Mouse (Mus musculus) c-Kit-positive CD71-positive TER-119-negative erythroid progenitor cells, embryonic 14.5 days (primary cell): ENCODE data around the gene Aplnr.

Source experiments
- DNase-seq: peaks from one replicate; pipeline ENCODE4 v3.0.0-alpha.2; 2013; ENCODE audit warnings: low read depth

Aplnr gene

GRCm38 (mm10) chr2:85137601-85138140 lies 1.6 kb downstream of the Aplnr start:
- DNase-seq = no peak

GRCm38 (mm10) chr2:85138143-85138542 lies 2.1 kb downstream of the Aplnr start:
- no peak for DNase-seq

- no peak for DNase-seq
These were observed 3.4 kb downstream of the Aplnr start for GRCm38 (mm10) chr2:85139393-85139792.

GRCm38 (mm10) chr2:85139846-85140245 lies 3.8 kb downstream of the Aplnr start:
- DNase-seq = no peak

- no peak for DNase-seq
These were observed 4.8 kb downstream of the Aplnr start for GRCm38 (mm10) chr2:85140833-85141232.

- DNase-seq = no peak
These were observed 8.9 kb downstream of the Aplnr start for GRCm38 (mm10) chr2:85144908-85145307.

- no peak for DNase-seq
These were observed 9.3 kb downstream of the Aplnr start for GRCm38 (mm10) chr2:85145346-85145745.

- no peak for DNase-seq
These were observed 11.5 kb downstream of the Aplnr start for GRCm38 (mm10) chr2:85147481-85147880.

- no peak for DNase-seq
These were observed 14.3 kb downstream of the Aplnr start for GRCm38 (mm10) chr2:85150373-85150772.

GRCm38 (mm10) chr2:85151233-85151632 lies 15.2 kb downstream of the Aplnr start:
- no peak for DNase-seq

GRCm38 (mm10) chr2:85155334-85155733 lies 19.3 kb downstream of the Aplnr start:
- DNase-seq = no peak

GRCm38 (mm10) chr2:85156136-85156535 lies 20.1 kb downstream of the Aplnr start:
- no peak for DNase-seq

GRCm38 (mm10) chr2:85157382-85157781 lies 21.4 kb downstream of the Aplnr start:
- no peak for DNase-seq

- no peak for DNase-seq
These were observed 25.0 kb downstream of the Aplnr start for GRCm38 (mm10) chr2:85160901-85161637.

- no peak for DNase-seq
These were observed 25.6 kb downstream of the Aplnr start for GRCm38 (mm10) chr2:85161638-85162093.

- DNase-seq = no peak
These were observed 27.5 kb downstream of the Aplnr start for GRCm38 (mm10) chr2:85163311-85164047.

GRCm38 (mm10) chr2:85167624-85168023 lies 31.6 kb downstream of the Aplnr start:
- no peak for DNase-seq

- DNase-seq = no peak
These were observed 32.3 kb downstream of the Aplnr start for GRCm38 (mm10) chr2:85168327-85168726.

GRCm38 (mm10) chr2:85172071-85172762 lies 36.2 kb downstream of the Aplnr start:
- no peak for DNase-seq

GRCm38 (mm10) chr2:85172763-85173103 lies 36.7 kb downstream of the Aplnr start:
- no peak for DNase-seq

GRCm38 (mm10) chr2:85173545-85173944 lies 37.5 kb downstream of the Aplnr start:
- DNase-seq = no peak

- no peak for DNase-seq
These were observed 42.2 kb downstream of the Aplnr start for GRCm38 (mm10) chr2:85178139-85178800.
